Mouse (Mus musculus) myocyte (in vitro differentiated cells): Measurements from ENCODE around the gene Ep300. TPM values are rescaled to one million over a fixed set of nuclear protein-coding genes. Genes with fewer than 3 reads are reported as not detected.

Experiments
- H3K27me3 ChIP-seq: one replicate; pipeline ENCODE4 v1.6.1; 2011; ENCODE audit not compliant: control insufficient read depth, insufficient read depth, insufficient read length
- H3K36me3 ChIP-seq: one replicate; pipeline ENCODE4 v1.6.1; 2011; ENCODE audit not compliant: control insufficient read depth, insufficient read depth
- H3K4me2 ChIP-seq: one replicate; pipeline ENCODE4 v1.6.1; 2011; ENCODE audit warnings: low read depth, control low read depth
- H3K4me3 ChIP-seq: one replicate; pipeline ENCODE4 v1.5.1; 2011; ENCODE audit warnings: mild to moderate bottlenecking, control low read depth, moderate library complexity
- H3K79me2 ChIP-seq: one replicate; pipeline ENCODE4 v1.6.1; 2011; ENCODE audit not compliant: control insufficient read depth, insufficient read depth
- H3ac ChIP-seq: one replicate; pipeline ENCODE4 v1.6.1; 2011; ENCODE audit not compliant: control insufficient read depth, insufficient read length
- CEBPB ChIP-seq: IDR thresholded peaks from 2 replicates; pipeline ENCODE4 v1.6.1; 2011; ENCODE audit warnings: mild to moderate bottlenecking, moderate library complexity; ENCODE audit not compliant: poor library complexity, insufficient read depth, severe bottlenecking
- E2F4 ChIP-seq: IDR thresholded peaks from one replicate; pipeline ENCODE4 v1.6.1; 2011; ENCODE audit warnings: mild to moderate bottlenecking, control low read depth, moderate library complexity; ENCODE audit not compliant: insufficient read depth
- MAX ChIP-seq: IDR thresholded peaks from one replicate; pipeline ENCODE4 v1.6.1; 2011; ENCODE audit warnings: low read depth, mild to moderate bottlenecking, control low read depth
- MYOD1 ChIP-seq, 3 experiments: IDR thresholded peaks; one replicate each; pipeline ENCODE4 v1.6.1; 2011; ENCODE audit warnings: control low read depth in 2 of 3, low read depth in 2 of 3, mild to moderate bottlenecking in 2 of 3, moderate library complexity in 1 of 3; ENCODE audit not compliant: insufficient read length in 2 of 3, control insufficient read depth in 1 of 3
- MYOG ChIP-seq, 3 experiments: IDR thresholded peaks; one replicate each; pipeline ENCODE4 v1.6.1; 2011; ENCODE audit warnings: control low read depth in 2 of 3, low read depth in 2 of 3, mild to moderate bottlenecking in 2 of 3; ENCODE audit not compliant: insufficient read length in 2 of 3, control insufficient read depth in 1 of 3, insufficient read depth in 1 of 3
- POLR2A ChIP-seq: IDR thresholded peaks from one replicate; pipeline ENCODE4 v1.6.1; 2011; ENCODE audit warnings: low read depth, mild to moderate bottlenecking, control low read depth, moderate library complexity; ENCODE audit not compliant: insufficient read length
- POLR2AphosphoS2 ChIP-seq: IDR thresholded peaks from one replicate; pipeline ENCODE4 v1.6.1; 2011; ENCODE audit warnings: low read depth, control low read depth; ENCODE audit not compliant: insufficient read length
- REST ChIP-seq: IDR thresholded peaks from one replicate; pipeline ENCODE4 v1.6.1; 2011; ENCODE audit warnings: mild to moderate bottlenecking, control low read depth, moderate library complexity; ENCODE audit not compliant: insufficient read depth, insufficient read length
- SRF ChIP-seq: IDR thresholded peaks from one replicate; pipeline ENCODE4 v1.6.1; 2011; ENCODE audit warnings: low read depth; ENCODE audit not compliant: control insufficient read depth, insufficient read length
- TCF12 ChIP-seq: IDR thresholded peaks from one replicate; pipeline ENCODE4 v1.6.1; 2011; ENCODE audit warnings: mild to moderate bottlenecking, control low read depth; ENCODE audit not compliant: poor library complexity, insufficient read depth, severe bottlenecking
- TCF3 ChIP-seq: IDR thresholded peaks from one replicate; pipeline ENCODE4 v1.6.1; 2011; ENCODE audit warnings: low read depth, control low read depth; ENCODE audit not compliant: insufficient read length
- USF1 ChIP-seq: IDR thresholded peaks from one replicate; pipeline ENCODE4 v1.6.1; 2011; ENCODE audit warnings: low read depth, mild to moderate bottlenecking, control low read depth, moderate library complexity
- polyA plus RNA-seq: library from polyadenylated mRNA; unstranded; fragments of >200 nt; fragmentation: generic; extraction: Trizol; gene quantifications from one replicate; pipeline ENCODE4 v1.2.1, GENCODE M21; 2012; ENCODE audit warnings: missing spikeins

Gene Ep300
- polyA plus RNA-seq, 1 experiment = 17.7 TPM

DNA sequence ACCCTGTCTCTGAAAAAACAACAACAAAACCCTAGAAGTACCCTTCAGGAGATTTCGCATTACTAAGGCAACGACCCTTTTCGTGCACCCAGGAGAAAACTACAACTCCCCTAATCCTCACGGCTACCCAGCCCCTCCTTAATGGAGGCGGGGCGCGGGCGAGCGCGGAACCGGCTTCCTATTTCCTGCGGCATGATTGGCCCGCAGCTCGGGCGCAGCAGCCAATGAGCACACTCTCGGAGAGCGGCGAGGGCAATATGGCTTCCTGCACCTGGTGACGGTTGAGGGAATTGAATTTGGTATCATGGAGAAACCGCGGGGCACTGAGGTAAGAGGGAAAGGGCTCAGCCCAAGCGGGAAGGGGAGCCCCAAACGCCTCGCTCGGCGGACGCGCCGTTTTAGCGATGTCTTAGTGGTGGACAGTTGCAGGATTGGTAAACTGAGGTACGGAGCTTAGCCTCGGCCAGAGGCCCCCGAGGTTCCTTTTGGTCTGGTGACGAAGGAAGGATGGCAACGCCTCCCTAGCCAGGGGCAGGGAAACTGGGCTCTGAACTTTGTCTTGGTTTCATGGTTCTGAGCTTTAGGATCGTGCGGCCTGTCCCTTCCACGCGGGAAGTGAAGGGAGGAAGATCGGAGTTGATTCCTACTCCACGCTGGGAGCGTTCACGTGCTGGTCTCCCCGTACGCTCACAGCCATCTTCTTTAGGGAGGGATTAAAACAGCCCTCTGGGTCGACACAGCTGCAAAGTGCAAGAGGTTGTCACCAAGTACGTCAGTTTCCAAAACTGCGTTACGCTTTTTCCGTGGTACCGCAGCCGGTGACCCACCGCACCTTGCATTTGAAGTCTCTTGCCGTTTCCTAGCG lies 78.8 kb downstream of the Ep300 start, which contains the start of gene L3mbtl2:
L3mbtl2 (plus strand) TSS at position 193 of the 865 bp plus-strand sequence.
- no peaks in the 10 kb centered on the region for H3K27me3 ChIP-seq
- H3ac ChIP-seq = peak within 1 kb of the TSS; percentile 5
- peak within 1 kb of the TSS; percentile 79 for H3K4me3 ChIP-seq
- peaks cover 23% of the 10 kb centered on the region for H3K79me2 ChIP-seq
- H3K36me3 ChIP-seq = peaks cover 19% of the 10 kb centered on the region
- TF ChIP-seq MYOD1 (IDR thresholded peaks at IDR 0.05; ENCODE audit: control insufficient read depth in 1 of 3, insufficient read length in 2 of 3, low read depth in 2 of 3) (peak in 1 of 3 experiments; percentile 61), POLR2A (peak; percentile 60), POLR2AphosphoS2 (peak; percentile 55), SRF (peak; percentile 30), USF1 (no peak), E2F4 (peak; percentile 73), TCF12 (no peak)
- peak within 1 kb of the TSS; percentile 86 for H3K4me2 ChIP-seq

DNA sequence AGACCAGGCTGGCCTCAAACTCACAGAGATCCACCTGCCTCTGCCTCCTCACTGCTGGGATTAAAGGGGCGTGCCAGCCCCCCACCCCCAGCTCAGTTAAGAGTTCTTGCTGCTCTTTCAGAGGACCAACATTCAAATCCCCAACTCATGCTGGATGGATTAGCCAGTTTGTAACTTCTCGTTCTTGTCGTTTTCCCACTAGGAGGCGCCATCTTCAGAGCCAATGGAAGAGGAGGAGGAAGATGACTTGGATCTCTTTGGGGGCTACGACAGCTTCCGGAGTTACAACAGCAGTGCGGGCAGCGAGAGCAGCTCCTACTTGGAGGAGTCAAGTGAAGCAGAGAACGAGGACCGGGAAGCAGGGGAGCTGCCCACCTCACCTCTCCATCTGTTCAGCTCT lies 81.8 kb downstream of the Ep300 start:
- H3K79me2 ChIP-seq = peaks cover 23% of the 10 kb centered on the region
- H3K4me2 ChIP-seq = no peak overlapping the region
- no peak overlapping the region for H3ac ChIP-seq
- no peak overlapping the region for H3K4me3 ChIP-seq
- no peaks in the 10 kb centered on the region for H3K27me3 ChIP-seq
- peaks cover 25% of the 10 kb centered on the region for H3K36me3 ChIP-seq
- TF ChIP-seq SRF = no peak
- TF ChIP-seq MAX = no peak
- TF ChIP-seq REST = no peak
- no peak for TF ChIP-seq POLR2A
- TF ChIP-seq USF1 = no peak
- TF ChIP-seq MYOD1 (IDR thresholded peaks at IDR 0.05; ENCODE audit: control insufficient read depth in 1 of 3, insufficient read length in 2 of 3, low read depth in 2 of 3) = no peak
- no peak for TF ChIP-seq CEBPB
- TF ChIP-seq MYOG (IDR thresholded peaks at IDR 0.05; ENCODE audit: control insufficient read depth in 1 of 3, insufficient read depth in 1 of 3, insufficient read length in 2 of 3, low read depth in 2 of 3) = no peak

DNA sequence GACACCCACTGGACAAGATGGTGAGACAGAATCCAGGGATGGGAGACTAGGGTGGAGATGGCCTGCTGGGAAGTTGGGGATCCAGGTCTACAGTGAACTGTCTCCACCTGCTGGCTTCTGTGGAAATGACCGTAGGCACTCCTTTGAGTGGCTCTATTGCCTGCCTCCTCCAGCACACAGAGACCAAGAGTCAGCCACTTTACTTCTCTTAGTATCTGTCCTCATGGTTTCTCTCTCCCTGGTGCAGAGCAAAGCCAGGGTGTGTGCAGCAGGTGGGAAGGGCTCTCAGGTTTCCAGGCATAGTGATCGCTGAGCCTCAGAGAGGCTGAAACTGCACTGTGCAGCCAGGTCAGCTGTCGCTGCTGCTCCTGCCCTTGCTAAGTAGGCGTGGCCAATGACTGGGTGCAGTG lies 85.1 kb downstream of the Ep300 start:
- H3K4me3 ChIP-seq = no peak overlapping the region
- no peak for TF ChIP-seq CEBPB
- peak in 2 of 3 experiments; percentile 61 to 71 for TF ChIP-seq MYOD1 (IDR thresholded peaks at IDR 0.05; ENCODE audit: control insufficient read depth in 1 of 3, insufficient read length in 2 of 3, low read depth in 2 of 3)
- TF ChIP-seq MYOG (IDR thresholded peaks at IDR 0.05; ENCODE audit: control insufficient read depth in 1 of 3, insufficient read depth in 1 of 3, insufficient read length in 2 of 3, low read depth in 2 of 3) = peak in 2 of 3 experiments; percentile 68 to 78
- TF ChIP-seq SRF = peak; percentile 26
- TF ChIP-seq E2F4 = no peak
- peaks cover 31% of the 10 kb centered on the region for H3K36me3 ChIP-seq
- no peak overlapping the region for H3ac ChIP-seq
- no peaks in the 10 kb centered on the region for H3K27me3 ChIP-seq
- peaks cover 8% of the 10 kb centered on the region for H3K79me2 ChIP-seq
- no peak overlapping the region for H3K4me2 ChIP-seq

DNA sequence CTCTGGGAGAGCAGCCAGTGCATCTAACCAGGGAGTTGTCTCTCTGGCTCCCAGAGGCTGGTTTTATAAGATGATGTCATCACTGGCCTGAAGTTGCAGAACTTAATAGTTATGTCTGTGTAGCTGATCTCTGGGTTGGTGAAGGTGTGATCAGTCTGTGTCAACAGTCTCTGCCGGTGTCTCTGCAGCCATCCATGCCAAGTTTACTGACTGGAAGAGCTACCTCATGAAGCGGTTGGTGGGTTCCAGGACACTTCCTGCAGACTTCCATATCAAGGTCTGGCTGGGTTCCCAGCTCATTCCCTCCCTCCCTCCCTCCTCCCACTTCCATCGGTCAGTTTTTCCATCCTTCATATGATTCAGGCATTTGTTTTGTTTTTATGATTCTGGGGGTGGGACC lies 91.5 kb downstream of the Ep300 start:
- TF ChIP-seq CEBPB = no peak
- H3K27me3 ChIP-seq = no peaks in the 10 kb centered on the region
- peaks cover 34% of the 10 kb centered on the region for H3K36me3 ChIP-seq
- H3K4me2 ChIP-seq = no peak overlapping the region
- H3ac ChIP-seq = no peak overlapping the region
- H3K79me2 ChIP-seq = no peaks in the 10 kb centered on the region
- no peak overlapping the region for H3K4me3 ChIP-seq

DNA sequence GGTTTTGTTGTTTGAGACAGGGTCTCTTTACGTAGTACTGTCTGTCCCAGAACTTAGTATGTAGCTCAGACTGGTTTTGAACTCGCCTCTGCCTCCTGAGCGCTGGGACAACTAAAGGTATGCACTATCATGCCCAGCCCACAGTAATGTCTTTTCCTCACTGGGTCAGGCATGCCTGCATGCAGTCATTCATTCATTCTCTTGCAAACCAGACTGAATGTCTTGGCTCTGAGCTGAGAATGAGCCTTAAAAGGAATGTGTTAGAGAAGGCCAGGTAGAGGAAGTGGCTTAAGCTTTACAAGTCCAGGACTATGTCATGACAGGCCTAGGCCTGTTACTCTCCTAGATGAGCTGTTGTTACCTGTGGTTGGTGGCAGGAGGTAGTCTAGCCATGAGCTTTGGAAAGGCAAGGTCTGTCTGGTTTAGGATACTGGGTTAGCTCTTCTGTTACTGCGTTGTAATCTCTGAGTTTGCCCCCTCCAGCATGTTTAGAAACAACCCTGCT lies 95.2 kb downstream of the Ep300 start:
- no peak overlapping the region for H3ac ChIP-seq
- no peak for TF ChIP-seq E2F4
- H3K4me3 ChIP-seq = no peak overlapping the region
- H3K36me3 ChIP-seq = peaks cover 47% of the 10 kb centered on the region
- no peak overlapping the region for H3K4me2 ChIP-seq
- H3K27me3 ChIP-seq = no peaks in the 10 kb centered on the region
- H3K79me2 ChIP-seq = no peaks in the 10 kb centered on the region

DNA sequence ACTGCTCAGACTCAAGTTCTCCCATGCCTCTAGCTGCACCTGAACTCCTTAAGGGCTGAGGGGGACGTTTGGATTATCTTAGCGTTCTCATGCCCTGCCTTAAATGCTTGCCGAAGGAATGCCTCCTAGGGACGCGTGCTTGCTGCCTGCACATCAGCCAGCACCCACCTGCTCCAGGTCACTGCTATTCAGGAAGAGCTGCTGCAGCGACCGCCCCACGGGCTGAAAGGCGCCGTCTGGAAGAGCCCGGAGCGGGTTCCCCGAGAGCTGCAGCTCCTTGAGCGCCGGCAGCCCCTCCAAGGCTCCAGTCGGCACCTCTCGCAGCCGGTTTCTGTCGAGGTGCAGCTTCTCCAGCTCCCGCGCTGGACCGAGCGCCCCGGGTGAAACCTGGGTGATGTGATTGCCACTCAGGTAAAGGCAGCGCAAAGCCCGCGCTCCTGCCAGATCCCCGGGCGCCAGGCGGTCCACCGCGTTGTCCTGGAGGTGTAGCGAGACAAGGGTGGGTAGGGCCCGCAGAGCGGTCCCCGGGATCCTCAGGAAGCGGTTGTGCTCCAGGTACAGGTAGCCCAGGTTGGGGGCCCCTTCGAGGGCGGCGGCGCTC lies 108.3 kb downstream of the Ep300 start:
- Histone ChIP-seq H3K4me2 (peak overlapping the region; percentile 90), H3K27me3 (peaks cover 26% of the 10 kb centered on the region), H3ac (peak overlapping the region; percentile 40), H3K79me2 (no peaks in the 10 kb centered on the region), H3K4me3 (no peak overlapping the region), H3K36me3 (no peaks in the 10 kb centered on the region)
- no peak for TF ChIP-seq USF1
- TF ChIP-seq MYOG (IDR thresholded peaks at IDR 0.05; ENCODE audit: control insufficient read depth in 1 of 3, insufficient read depth in 1 of 3, insufficient read length in 2 of 3, low read depth in 2 of 3) = no peak
- no peak for TF ChIP-seq MAX
- no peak for TF ChIP-seq CEBPB
- no peak for TF ChIP-seq TCF12
- no peak for TF ChIP-seq TCF3
- no peak for TF ChIP-seq POLR2A
- TF ChIP-seq POLR2AphosphoS2 = no peak
- TF ChIP-seq SRF = no peak
- no peak for TF ChIP-seq E2F4
- no peak for TF ChIP-seq MYOD1 (IDR thresholded peaks at IDR 0.05; ENCODE audit: control insufficient read depth in 1 of 3, insufficient read length in 2 of 3, low read depth in 2 of 3)
- no peak for TF ChIP-seq REST
